Mouse (Mus musculus) kidney, embryonic 16.5 days (tissue): ENCODE measurements around the gene Psors1c2. TPM values are rescaled to one million over a fixed set of nuclear protein-coding genes. Genes with fewer than 3 reads are reported as not detected.

Source experiments
- ATAC-seq: fragments of 200-750 bp; cut with Nextera tagmentation; 2 replicates; pipeline ENCODE4 v1.8.0; 2017; ENCODE audit warnings: moderate TSS enrichment; ENCODE audit not compliant: low FRiP score, low TSS enrichment
- H3K27ac ChIP-seq: fragments of 300-500 bp; sonication (generic); 2 replicates; pipeline ENCODE4 v1.5.1; 2014; ENCODE audit warnings: low read length
- H3K27me3 ChIP-seq: fragments of 300-500 bp; sonication (generic); 2 replicates; pipeline ENCODE4 v1.6.1; 2014; ENCODE audit warnings: low read length, control low read depth, mixed read lengths; ENCODE audit not compliant: insufficient read depth
- H3K36me3 ChIP-seq: fragments of 300-500 bp; sonication (generic); 2 replicates; pipeline ENCODE4 v1.6.1; 2014; ENCODE audit warnings: low read length, control low read depth, mixed read lengths; ENCODE audit not compliant: insufficient read depth
- H3K4me1 ChIP-seq: fragments of 300-500 bp; sonication (generic); 2 replicates; pipeline ENCODE4 v1.6.1; 2014; ENCODE audit warnings: low read length, control low read depth, mixed read lengths; ENCODE audit not compliant: insufficient read depth
- H3K4me2 ChIP-seq: fragments of 300-500 bp; sonication (generic); replicated peaks from 2 replicates; pipeline ENCODE4 v1.6.1; 2014; ENCODE audit warnings: low read depth, low read length
- H3K4me3 ChIP-seq: fragments of 300-500 bp; sonication (generic); 2 replicates; pipeline ENCODE4 v1.5.1; 2014; ENCODE audit warnings: mild to moderate bottlenecking, low read length
- H3K9ac ChIP-seq: fragments of 300-500 bp; sonication (generic); replicated peaks from 2 replicates; pipeline ENCODE4 v1.6.1; 2014; ENCODE audit warnings: low read length
- H3K9me3 ChIP-seq: fragments of 300-500 bp; sonication (generic); 2 replicates; pipeline ENCODE4 v1.6.1; 2016; ENCODE audit warnings: low read length, control low read depth
- WGBS: fragments of 180-500 bp; shearing (Covaris S2); extraction: QIAGEN DNeasy Blood & Tissue Kit; methylation state at CpG from one replicate; pipeline ENCODE4 v1.1.7; 2014; 5-methylcytosine and 5-hydroxymethylcytosine counted together
- polyA plus RNA-seq: library from polyadenylated mRNA; unstranded; fragments of >200 nt; fragmentation: Nextera tagmentation; extraction: Ambion mirVana; gene quantifications from 2 replicates; pipeline ENCODE4 v1.2.1, GENCODE M21; 2015

Gene Psors1c2
- polyA plus RNA-seq: 1.5 TPM in 2 replicates

- ATAC-seq: no peak
- H3K4me1 ChIP-seq: peaks cover 6% of the 10 kb centered on the region; the same call in 1 of the 2 replicates
Observed at GRCm38 (mm10) chr17:35532901-35533300, at the start of gene Psors1c2. TSS of gene Psors1c2 (plus strand) at chr17:35533201.

GRCm38 (mm10) chr17:35484066-35484465, 48.9 kb upstream of the Psors1c2 start:
- H3K9ac ChIP-seq: no peak overlapping the region
- ATAC-seq: no peak

More at GRCm38 (mm10) chr17:35532901-35533300, at the start of gene Psors1c2:
- H3K9ac ChIP-seq: no peak within 1 kb of the TSS
- H3K36me3 ChIP-seq: peaks cover 25% of the 10 kb centered on the region
- no peak within 1 kb of the TSS for H3K4me3 ChIP-seq
- no peaks in the 10 kb centered on the region for H3K27me3 ChIP-seq
- no peak within 1 kb of the TSS for H3K27ac ChIP-seq
- WGBS: 26% methylated on average over 7 of the region's 7 CpGs
- H3K4me2 ChIP-seq: no peak within 1 kb of the TSS
- no peaks in the 10 kb centered on the region for H3K9me3 ChIP-seq

GRCm38 (mm10) chr17:35485702-35486101, 47.3 kb upstream of the Psors1c2 start:
- WGBS: 28% methylated on average over 4 of the region's 4 CpGs
- no peak overlapping the region for H3K9ac ChIP-seq
- H3K4me3 ChIP-seq: no peak overlapping the region
- H3K4me1 ChIP-seq: no peaks in the 10 kb centered on the region
- H3K4me2 ChIP-seq: no peak overlapping the region
- H3K27ac ChIP-seq: no peak overlapping the region
- H3K9me3 ChIP-seq: no peaks in the 10 kb centered on the region
- no peaks in the 10 kb centered on the region for H3K27me3 ChIP-seq
- H3K36me3 ChIP-seq: no peaks in the 10 kb centered on the region
- no peak for ATAC-seq

More at GRCm38 (mm10) chr17:35484066-35484465, 48.9 kb upstream of the Psors1c2 start:
- Histone ChIP-seq H3K4me3 (no peak overlapping the region), H3K4me1 (no peaks in the 10 kb centered on the region), H3K27me3 (no peaks in the 10 kb centered on the region), H3K36me3 (no peaks in the 10 kb centered on the region), H3K4me2 (no peak overlapping the region), H3K27ac (no peak overlapping the region), H3K9me3 (no peaks in the 10 kb centered on the region)
- WGBS: 1% methylated on average over 9 of the region's 9 CpGs

- no peak for ATAC-seq
- no peaks in the 10 kb centered on the region for H3K9me3 ChIP-seq
- no peaks in the 10 kb centered on the region for H3K36me3 ChIP-seq
- H3K4me3 ChIP-seq: no peak overlapping the region
- WGBS: 60% methylated on average over 10 of the region's 10 CpGs
- H3K27ac ChIP-seq: no peak overlapping the region
- H3K27me3 ChIP-seq: no peaks in the 10 kb centered on the region
- H3K9ac ChIP-seq: no peak overlapping the region
- H3K4me2 ChIP-seq: no peak overlapping the region
- no peaks in the 10 kb centered on the region for H3K4me1 ChIP-seq
Observed at GRCm38 (mm10) chr17:35486726-35487125, 46.3 kb upstream of the Psors1c2 start.

GRCm38 (mm10) chr17:35488041-35488440, 45.0 kb upstream of the Psors1c2 start:
- no peak for ATAC-seq
- Histone ChIP-seq H3K4me1 (no peaks in the 10 kb centered on the region), H3K4me3 (no peak overlapping the region), H3K27me3 (no peaks in the 10 kb centered on the region), H3K27ac (no peak overlapping the region), H3K4me2 (no peak overlapping the region), H3K9me3 (no peaks in the 10 kb centered on the region), H3K9ac (no peak overlapping the region), H3K36me3 (no peaks in the 10 kb centered on the region)
- 94% methylated on average over 2 of the region's 2 CpGs for WGBS

- 59% methylated on average over 5 of the region's 5 CpGs for WGBS
- Histone ChIP-seq H3K36me3 (no peaks in the 10 kb centered on the region), H3K4me3 (no peak overlapping the region), H3K27ac (no peak overlapping the region), H3K9ac (no peak overlapping the region), H3K9me3 (no peaks in the 10 kb centered on the region), H3K4me1 (no peaks in the 10 kb centered on the region), H3K4me2 (no peak overlapping the region), H3K27me3 (no peaks in the 10 kb centered on the region)
- no peak for ATAC-seq
Observed at GRCm38 (mm10) chr17:35490320-35490719, 42.7 kb upstream of the Psors1c2 start.

- WGBS: 96% methylated on average over 7 of the region's 7 CpGs
Observed at GRCm38 (mm10) chr17:35497124-35497523, 35.9 kb upstream of the Psors1c2 start.

GRCm38 (mm10) chr17:35502226-35502625, 30.8 kb upstream of the Psors1c2 start:
- Histone ChIP-seq H3K9me3 (no peaks in the 10 kb centered on the region), H3K27me3 (peaks cover 14% of the 10 kb centered on the region), H3K36me3 (no peaks in the 10 kb centered on the region), H3K27ac (no peak overlapping the region), H3K9ac (no peak overlapping the region), H3K4me1 (no peaks in the 10 kb centered on the region), H3K4me3 (no peak overlapping the region), H3K4me2 (no peak overlapping the region)
- ATAC-seq: no peak
- WGBS: 9% methylated on average over 6 of the region's 6 CpGs

More at GRCm38 (mm10) chr17:35497124-35497523, 35.9 kb upstream of the Psors1c2 start:
- H3K4me1 ChIP-seq: no peaks in the 10 kb centered on the region
- no peak overlapping the region for H3K4me3 ChIP-seq
- no peak overlapping the region for H3K4me2 ChIP-seq
- no peak for ATAC-seq
- H3K9ac ChIP-seq: no peak overlapping the region
- H3K36me3 ChIP-seq: no peaks in the 10 kb centered on the region
- no peak overlapping the region for H3K27ac ChIP-seq
- H3K9me3 ChIP-seq: no peaks in the 10 kb centered on the region
- H3K27me3 ChIP-seq: no peaks in the 10 kb centered on the region

GRCm38 (mm10) chr17:35502762-35503161, 30.2 kb upstream of the Psors1c2 start:
- peaks cover 14% of the 10 kb centered on the region for H3K27me3 ChIP-seq
- no peak for ATAC-seq
- WGBS: 66% methylated on average over 5 of the region's 5 CpGs

GRCm38 (mm10) chr17:35503849-35504248, 29.2 kb upstream of the Psors1c2 start:
- H3K27me3 ChIP-seq: peaks cover 14% of the 10 kb centered on the region
- H3K27ac ChIP-seq: no peak overlapping the region
- no peaks in the 10 kb centered on the region for H3K36me3 ChIP-seq
- no peak overlapping the region for H3K4me2 ChIP-seq
- no peak overlapping the region for H3K9ac ChIP-seq
- WGBS: 34% methylated on average over 5 of the region's 5 CpGs
- no peak overlapping the region for H3K4me3 ChIP-seq
- no peaks in the 10 kb centered on the region for H3K4me1 ChIP-seq
- ATAC-seq: no peak
- H3K9me3 ChIP-seq: no peaks in the 10 kb centered on the region

More at GRCm38 (mm10) chr17:35502762-35503161, 30.2 kb upstream of the Psors1c2 start:
- H3K36me3 ChIP-seq: no peaks in the 10 kb centered on the region
- no peaks in the 10 kb centered on the region for H3K9me3 ChIP-seq
- no peak overlapping the region for H3K9ac ChIP-seq
- H3K4me1 ChIP-seq: no peaks in the 10 kb centered on the region
- no peak overlapping the region for H3K4me3 ChIP-seq
- no peak overlapping the region for H3K4me2 ChIP-seq
- no peak overlapping the region for H3K27ac ChIP-seq
